Mouse (Mus musculus): ENCODE measurements around the gene 1810049J17Rik. TPM values are rescaled to one million over a fixed set of nuclear protein-coding genes. Genes with fewer than 3 reads are reported as not detected.

1810049J17Rik gene
- polyA plus RNA-seq, 1 experiment from 2014 or later: not detected

DNA sequence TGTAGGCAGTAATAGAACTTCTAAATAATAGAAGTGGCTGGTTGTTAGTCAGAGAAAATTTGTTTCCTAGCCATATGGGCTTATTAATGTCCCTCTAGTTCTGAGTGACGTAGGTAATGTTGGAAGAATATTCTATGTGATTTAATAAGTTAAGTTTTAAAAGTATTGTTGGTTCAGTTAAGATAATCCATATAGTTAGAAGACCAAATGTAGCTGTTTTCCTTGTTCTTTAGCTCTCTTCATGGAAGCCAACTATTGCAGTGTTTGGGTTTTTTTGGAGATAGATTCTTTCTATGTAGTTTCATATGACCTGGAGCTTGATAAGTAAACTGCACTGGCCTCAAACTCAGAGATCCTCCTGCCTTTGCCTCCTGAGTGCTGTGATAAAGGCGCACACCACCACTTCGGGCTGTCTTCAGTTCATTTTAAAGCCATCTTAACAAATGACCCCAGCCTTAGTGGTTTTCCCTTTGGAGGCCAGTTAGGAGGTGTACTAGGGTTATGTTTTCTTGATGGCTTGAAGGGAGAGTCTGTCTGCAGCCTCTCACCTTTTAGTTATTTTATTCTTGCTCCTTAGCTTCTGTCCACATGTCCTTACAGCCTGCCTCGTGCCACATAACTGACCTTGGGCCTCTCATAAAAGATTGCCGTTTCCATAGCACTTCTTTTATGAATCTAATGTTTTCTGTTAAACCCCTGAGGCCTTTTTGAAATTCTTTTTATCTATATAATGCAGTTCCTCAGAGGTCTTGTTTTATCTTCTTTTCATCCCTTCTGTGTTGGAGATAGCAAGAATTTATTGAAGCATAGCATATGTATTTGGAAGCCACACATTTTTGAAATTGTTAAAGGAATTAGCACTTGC lies 19.1 kb upstream of the 1810049J17Rik start:
- H3K9ac ChIP-seq (replicated peaks; ENCODE audit: low read length): no peak overlapping the region
- DNase-seq (ENCODE audit: low spot score) (no peak), ATAC-seq (replicated peaks; ENCODE audit: insufficient number of reproducible peaks, low FRiP score, low TSS enrichment, low read depth) (no peak)
- no peaks in the 10 kb centered on the region for H3K4me1 ChIP-seq (ENCODE audit: control insufficient read depth, insufficient read depth, low read length)
- H3K27me3 ChIP-seq (ENCODE audit: control insufficient read depth, insufficient read depth, low read length): no peaks in the 10 kb centered on the region
- H3K9me3 ChIP-seq (replicated peaks; ENCODE audit: control insufficient read depth, low read length): no peaks in the 10 kb centered on the region
- WGBS: 68% methylated on average over 5 of the region's 5 CpGs
- no peak overlapping the region for H3K4me3 ChIP-seq (ENCODE audit: low read depth, low read length)
- no peaks in the 10 kb centered on the region for H3K36me3 ChIP-seq (replicated peaks; ENCODE audit: control insufficient read depth, insufficient read depth, low read depth, low read length)
- H3K4me2 ChIP-seq (ENCODE audit: low read depth, low read length): no peak overlapping the region
- no peak overlapping the region for H3K27ac ChIP-seq (replicated peaks; ENCODE audit: low read depth, low read length)

DNA sequence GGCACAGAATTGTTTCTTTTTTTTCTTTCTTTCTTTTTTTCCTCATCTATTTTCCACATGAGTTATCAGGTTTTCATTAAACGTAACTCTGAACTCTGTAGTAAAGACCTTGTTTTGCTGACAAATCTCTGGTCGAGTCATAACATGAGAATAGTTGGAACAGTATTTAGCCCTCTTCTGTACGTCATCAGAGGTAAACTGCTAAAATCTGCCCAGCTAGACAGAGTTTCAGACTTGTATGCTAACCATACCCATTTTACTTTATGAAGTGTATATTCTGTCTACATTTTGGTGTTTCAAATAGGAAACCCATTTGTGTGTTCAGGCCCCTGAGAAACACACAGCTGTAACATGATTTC lies 16.1 kb upstream of the 1810049J17Rik start:
- H3K9me3 ChIP-seq (replicated peaks; ENCODE audit: control insufficient read depth, low read length): no peaks in the 10 kb centered on the region
- no peak overlapping the region for H3K4me2 ChIP-seq (ENCODE audit: low read depth, low read length)
- H3K36me3 ChIP-seq (replicated peaks; ENCODE audit: control insufficient read depth, insufficient read depth, low read depth, low read length): no peaks in the 10 kb centered on the region
- 84% methylated on average over 3 of the region's 3 CpGs for WGBS
- H3K9ac ChIP-seq (replicated peaks; ENCODE audit: low read length): no peak overlapping the region
- DNase-seq (ENCODE audit: low spot score) (no peak), ATAC-seq (replicated peaks; ENCODE audit: insufficient number of reproducible peaks, low FRiP score, low TSS enrichment, low read depth) (no peak)
- H3K4me3 ChIP-seq (ENCODE audit: low read depth, low read length): no peak overlapping the region
- H3K27ac ChIP-seq (replicated peaks; ENCODE audit: low read depth, low read length): no peak overlapping the region
- H3K4me1 ChIP-seq (ENCODE audit: control insufficient read depth, insufficient read depth, low read length): no peaks in the 10 kb centered on the region
- no peaks in the 10 kb centered on the region for H3K27me3 ChIP-seq (ENCODE audit: control insufficient read depth, insufficient read depth, low read length)

DNA sequence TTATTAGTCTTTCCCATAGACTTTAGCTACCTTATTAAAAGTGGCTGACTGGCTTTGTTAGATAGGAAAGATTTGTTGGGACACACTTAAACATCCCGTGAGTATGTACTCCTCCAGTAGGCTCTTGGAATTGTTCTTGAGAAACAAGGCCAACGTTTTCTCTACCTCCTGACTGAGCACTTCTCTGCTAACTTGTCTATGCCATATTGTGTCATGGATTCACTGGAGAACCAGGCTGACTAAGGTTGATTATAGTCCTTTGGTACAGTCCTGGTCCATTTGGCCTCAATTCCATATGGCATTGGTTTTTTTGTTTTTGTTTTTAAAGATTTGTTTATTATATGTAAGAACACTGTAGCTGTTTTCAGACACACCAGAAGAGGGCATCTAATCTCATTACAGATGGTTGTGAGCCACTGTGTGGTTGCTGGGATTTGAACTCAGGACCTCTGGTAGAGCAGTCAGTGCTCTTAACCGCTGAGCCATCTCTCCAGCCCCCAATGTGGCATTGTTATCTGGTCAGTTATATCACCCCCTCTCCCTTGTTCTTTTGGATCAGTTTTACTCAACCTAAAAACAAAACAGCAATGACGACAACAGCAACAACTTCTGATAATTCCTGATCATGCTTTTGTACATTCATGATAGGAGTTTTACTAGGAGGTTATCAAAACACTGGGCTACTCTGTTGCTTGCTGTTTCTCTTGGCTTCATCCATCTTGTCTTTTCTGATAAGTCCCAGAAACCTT lies 15.5 kb upstream of the 1810049J17Rik start:
- Histone ChIP-seq H3K4me2 (ENCODE audit: low read depth, low read length) (no peak overlapping the region), H3K4me3 (ENCODE audit: low read depth, low read length) (no peak overlapping the region), H3K27me3 (ENCODE audit: control insufficient read depth, insufficient read depth, low read length) (no peaks in the 10 kb centered on the region), H3K36me3 (replicated peaks; ENCODE audit: control insufficient read depth, insufficient read depth, low read depth, low read length) (no peaks in the 10 kb centered on the region), H3K4me1 (ENCODE audit: control insufficient read depth, insufficient read depth, low read length) (no peaks in the 10 kb centered on the region), H3K9ac (replicated peaks; ENCODE audit: low read length) (no peak overlapping the region), H3K9me3 (replicated peaks; ENCODE audit: control insufficient read depth, low read length) (no peaks in the 10 kb centered on the region), H3K27ac (replicated peaks; ENCODE audit: low read depth, low read length) (no peak overlapping the region)
- no peak for ATAC-seq (replicated peaks; ENCODE audit: insufficient number of reproducible peaks, low FRiP score, low TSS enrichment, low read depth)
- DNase-seq (ENCODE audit: low spot score): no peak
- 90% methylated on average over 4 of the region's 4 CpGs for WGBS

DNA sequence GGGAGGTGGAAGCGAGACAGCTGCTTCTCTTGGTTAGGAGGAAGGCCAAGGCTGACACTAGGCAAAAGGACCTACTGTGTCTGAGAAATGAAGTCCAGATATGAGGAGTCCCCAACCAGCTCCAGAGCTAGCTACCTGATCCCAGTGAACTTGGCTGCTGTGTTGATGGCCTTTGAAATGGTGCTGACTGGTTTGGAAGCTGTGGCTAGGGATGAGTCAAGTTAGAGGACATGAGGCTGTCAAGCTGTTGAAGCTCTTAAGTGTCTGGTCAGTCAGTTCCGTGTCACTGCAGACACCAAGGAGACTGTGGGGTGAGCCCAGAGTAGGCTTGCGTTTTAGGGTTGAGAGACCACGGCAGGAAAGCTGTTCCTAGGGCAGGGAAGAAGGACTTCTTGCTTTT lies 12.7 kb upstream of the 1810049J17Rik start:
- ATAC-seq (replicated peaks; ENCODE audit: insufficient number of reproducible peaks, low FRiP score, low TSS enrichment, low read depth): no peak
- H3K27ac ChIP-seq (replicated peaks; ENCODE audit: low read depth, low read length): no peak overlapping the region

DNA sequence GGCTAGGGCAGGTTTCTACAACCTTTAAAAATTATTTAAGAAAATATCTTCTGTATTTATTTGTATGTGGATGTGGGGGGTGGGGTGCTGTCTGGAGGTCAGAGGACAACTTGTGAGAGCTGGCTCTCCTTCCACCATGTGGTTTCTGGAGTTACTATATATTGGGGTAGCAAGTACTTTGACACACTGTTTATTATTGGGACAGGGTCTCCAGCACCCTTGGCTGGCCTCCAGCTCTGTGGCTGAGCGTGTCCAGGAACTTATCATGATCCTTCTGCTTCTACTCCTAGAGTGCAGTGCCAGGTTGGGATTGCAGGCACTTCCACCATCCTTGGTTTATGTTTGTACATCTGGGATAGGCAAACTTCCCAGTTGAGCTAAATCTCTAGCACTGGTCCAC lies 9.6 kb upstream of the 1810049J17Rik start:
- WGBS: 64% methylated on average over 1 of the region's 1 CpGs
- ATAC-seq (replicated peaks; ENCODE audit: insufficient number of reproducible peaks, low FRiP score, low TSS enrichment, low read depth): no peak

More for the DNA sequence above, 12.7 kb upstream of the 1810049J17Rik start:
- H3K9me3 ChIP-seq (replicated peaks; ENCODE audit: control insufficient read depth, low read length): no peaks in the 10 kb centered on the region
- WGBS: 85% methylated on average over 4 of the region's 4 CpGs
- H3K4me2 ChIP-seq (ENCODE audit: low read depth, low read length): no peak overlapping the region
- no peaks in the 10 kb centered on the region for H3K27me3 ChIP-seq (ENCODE audit: control insufficient read depth, insufficient read depth, low read length)
- no peak for DNase-seq (ENCODE audit: low spot score)
- no peak overlapping the region for H3K4me3 ChIP-seq (ENCODE audit: low read depth, low read length)
- H3K36me3 ChIP-seq (replicated peaks; ENCODE audit: control insufficient read depth, insufficient read depth, low read depth, low read length): no peaks in the 10 kb centered on the region
- H3K9ac ChIP-seq (replicated peaks; ENCODE audit: low read length): no peak overlapping the region
- H3K4me1 ChIP-seq (ENCODE audit: control insufficient read depth, insufficient read depth, low read length): no peaks in the 10 kb centered on the region

DNA sequence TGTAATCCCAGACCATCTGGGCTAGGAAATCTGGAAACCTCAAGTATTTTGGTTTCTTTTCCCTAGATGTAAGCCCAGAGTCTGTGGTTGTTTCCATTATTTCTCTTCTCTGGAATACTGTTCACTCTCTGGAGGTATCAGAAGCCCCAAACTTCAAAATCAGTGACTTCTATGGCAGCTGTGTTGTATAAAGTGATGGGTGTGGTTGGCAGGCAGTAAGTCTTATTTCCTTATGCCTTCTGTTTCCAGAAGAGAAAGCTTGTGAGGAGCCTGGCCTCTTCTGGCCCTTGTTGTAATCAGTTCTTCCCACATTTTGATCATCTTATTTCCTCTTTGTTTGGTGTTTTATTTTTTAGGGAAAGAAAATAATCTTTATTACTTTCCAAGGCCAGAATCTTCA lies 9.2 kb upstream of the 1810049J17Rik start:
- Histone ChIP-seq H3K4me1 (ENCODE audit: control insufficient read depth, insufficient read depth, low read length) (no peaks in the 10 kb centered on the region), H3K4me3 (ENCODE audit: low read depth, low read length) (no peak overlapping the region), H3K36me3 (replicated peaks; ENCODE audit: control insufficient read depth, insufficient read depth, low read depth, low read length) (no peaks in the 10 kb centered on the region), H3K4me2 (ENCODE audit: low read depth, low read length) (no peak overlapping the region), H3K9ac (replicated peaks; ENCODE audit: low read length) (no peak overlapping the region), H3K9me3 (replicated peaks; ENCODE audit: control insufficient read depth, low read length) (no peaks in the 10 kb centered on the region), H3K27ac (replicated peaks; ENCODE audit: low read depth, low read length) (no peak overlapping the region), H3K27me3 (ENCODE audit: control insufficient read depth, insufficient read depth, low read length) (no peaks in the 10 kb centered on the region)
- no peak for DNase-seq (ENCODE audit: low spot score)
- no peak for ATAC-seq (replicated peaks; ENCODE audit: insufficient number of reproducible peaks, low FRiP score, low TSS enrichment, low read depth)

More for the DNA sequence above, 9.6 kb upstream of the 1810049J17Rik start:
- no peak overlapping the region for H3K9ac ChIP-seq (replicated peaks; ENCODE audit: low read length)
- no peak overlapping the region for H3K4me2 ChIP-seq (ENCODE audit: low read depth, low read length)
- H3K9me3 ChIP-seq (replicated peaks; ENCODE audit: control insufficient read depth, low read length): no peaks in the 10 kb centered on the region
- H3K27me3 ChIP-seq (ENCODE audit: control insufficient read depth, insufficient read depth, low read length): no peaks in the 10 kb centered on the region
- no peak overlapping the region for H3K27ac ChIP-seq (replicated peaks; ENCODE audit: low read depth, low read length)
- no peak for DNase-seq (ENCODE audit: low spot score)
- no peaks in the 10 kb centered on the region for H3K36me3 ChIP-seq (replicated peaks; ENCODE audit: control insufficient read depth, insufficient read depth, low read depth, low read length)
- H3K4me3 ChIP-seq (ENCODE audit: low read depth, low read length): no peak overlapping the region
- no peaks in the 10 kb centered on the region for H3K4me1 ChIP-seq (ENCODE audit: control insufficient read depth, insufficient read depth, low read length)

DNA sequence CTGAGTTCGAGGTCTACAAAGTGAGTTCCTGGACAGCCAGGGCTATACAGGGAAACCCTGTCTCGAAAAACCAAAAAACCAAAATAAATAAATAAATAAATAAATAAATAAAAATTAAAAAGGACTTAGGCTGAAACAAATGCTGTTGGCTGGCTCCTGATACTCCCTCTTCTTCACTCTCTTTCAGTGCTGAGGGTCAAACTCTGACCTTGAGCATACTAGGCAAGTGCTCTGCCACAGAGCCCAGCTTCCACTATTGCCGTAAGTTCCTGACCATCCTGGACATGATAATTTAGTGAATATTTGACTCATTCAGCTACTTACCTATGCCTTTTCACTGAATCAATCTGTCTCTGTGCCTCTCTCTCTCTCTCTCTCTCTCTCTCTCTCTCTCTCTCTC lies 8.7 kb upstream of the 1810049J17Rik start:
- 84% methylated on average over 3 of the region's 3 CpGs for WGBS
- no peaks in the 10 kb centered on the region for H3K27me3 ChIP-seq (ENCODE audit: control insufficient read depth, insufficient read depth, low read length)
- no peaks in the 10 kb centered on the region for H3K4me1 ChIP-seq (ENCODE audit: control insufficient read depth, insufficient read depth, low read length)
- no peak for ATAC-seq (replicated peaks; ENCODE audit: insufficient number of reproducible peaks, low FRiP score, low TSS enrichment, low read depth)
- no peak overlapping the region for H3K4me2 ChIP-seq (ENCODE audit: low read depth, low read length)
- DNase-seq (ENCODE audit: low spot score): no peak
- no peaks in the 10 kb centered on the region for H3K9me3 ChIP-seq (replicated peaks; ENCODE audit: control insufficient read depth, low read length)
- no peaks in the 10 kb centered on the region; the same call in 1 of the 2 replicates for H3K36me3 ChIP-seq (replicated peaks; ENCODE audit: control insufficient read depth, insufficient read depth, low read depth, low read length)
- H3K4me3 ChIP-seq (ENCODE audit: low read depth, low read length): no peak overlapping the region
- no peak overlapping the region for H3K27ac ChIP-seq (replicated peaks; ENCODE audit: low read depth, low read length)
- H3K9ac ChIP-seq (replicated peaks; ENCODE audit: low read length): no peak overlapping the region

DNA sequence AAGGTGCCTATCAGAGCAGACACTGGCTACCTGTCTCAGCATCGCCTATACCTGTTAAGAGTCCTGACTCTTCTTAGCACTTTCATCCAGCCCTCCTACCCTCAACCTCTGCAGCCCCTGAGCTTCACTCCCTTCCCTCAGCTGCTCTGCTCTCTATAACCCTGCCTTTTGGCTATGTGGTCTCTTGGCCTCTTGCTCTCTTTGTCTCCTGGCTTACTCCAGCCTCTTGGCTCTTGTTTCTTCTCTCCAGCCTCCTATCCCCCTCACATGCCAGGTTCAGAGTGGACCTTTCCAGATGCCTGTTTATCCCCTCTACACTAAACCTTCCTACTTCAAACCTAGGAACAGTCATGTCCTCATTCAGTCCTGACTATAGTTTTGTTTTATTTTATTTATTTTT lies 2.6 kb upstream of the 1810049J17Rik start:
- Histone ChIP-seq H3K9me3 (replicated peaks; ENCODE audit: control insufficient read depth, low read length) (no peaks in the 10 kb centered on the region), H3K27ac (replicated peaks; ENCODE audit: low read depth, low read length) (no peak overlapping the region), H3K4me3 (ENCODE audit: low read depth, low read length) (no peak overlapping the region), H3K9ac (replicated peaks; ENCODE audit: low read length) (no peak overlapping the region), H3K4me2 (ENCODE audit: low read depth, low read length) (no peak overlapping the region), H3K36me3 (replicated peaks; ENCODE audit: control insufficient read depth, insufficient read depth, low read depth, low read length) (no peaks in the 10 kb centered on the region; the same call in 1 of the 2 replicates), H3K27me3 (ENCODE audit: control insufficient read depth, insufficient read depth, low read length) (0 out of 2 replicates have a peak, but pooled peaks cover 3% of the 10 kb centered on the region), H3K4me1 (ENCODE audit: control insufficient read depth, insufficient read depth, low read length) (no peaks in the 10 kb centered on the region)
- no peak for ATAC-seq (replicated peaks; ENCODE audit: insufficient number of reproducible peaks, low FRiP score, low TSS enrichment, low read depth)
- 93% methylated on average over 1 of the region's 1 CpGs for WGBS
- no peak for DNase-seq (ENCODE audit: low spot score)

Data from embryonic facial prominence, embryonic 11.5 days (tissue).